Comparison of ENCODE assay signal across 8 mouse cellular contexts in the genomic region with DNA sequence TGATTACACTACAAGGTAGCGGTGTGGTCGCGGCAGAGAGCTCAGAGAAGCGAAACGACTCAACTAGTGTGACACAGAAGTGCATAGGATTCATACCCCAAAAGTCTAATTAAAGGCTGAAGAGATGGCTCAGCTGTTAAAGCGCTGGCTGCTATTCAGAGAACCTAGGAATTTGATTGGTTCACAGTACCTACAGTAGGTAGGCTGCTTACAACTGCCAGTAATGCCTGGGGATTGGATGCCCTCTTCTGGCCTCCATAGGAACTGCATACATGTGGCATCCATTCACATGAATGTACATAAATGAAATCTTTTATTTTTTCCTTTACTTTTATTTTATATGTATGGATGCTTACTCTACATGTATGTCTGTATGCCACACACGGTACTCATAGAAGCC. TPM values are rescaled to one million over a fixed set of nuclear protein-coding genes. Genes with fewer than 3 reads are reported as not detected.
DNase-seq lines count a peak whose midpoint lies in the region; ATAC-seq and TF ChIP-seq lines count a peak whose summit lies in the region.

No protein-coding gene starts in this region.

- no peaks in the 10 kb centered on the region for H3K36me3 ChIP-seq in forebrain, embryonic 12.5 days (replicated peaks)
- H3K36me3 ChIP-seq in forebrain, embryonic 13.5 days (ENCODE audit: poor library complexity, severe bottlenecking) = 0 out of 2 replicates have a peak, but pooled peaks cover 4% of the 10 kb centered on the region
- H3K36me3 ChIP-seq in lung, postnatal 0 days (ENCODE audit: insufficient read depth, low read length) = no peaks in the 10 kb centered on the region

- no peaks in the 10 kb centered on the region for H3K9me3 ChIP-seq in forebrain, embryonic 12.5 days
- H3K9me3 ChIP-seq in forebrain, embryonic 13.5 days (replicated peaks) = no peaks in the 10 kb centered on the region
- no peaks in the 10 kb centered on the region for H3K9me3 ChIP-seq in lung, postnatal 0 days (ENCODE audit: low read length)

- WGBS in forebrain, embryonic 12.5 days = 26% methylated on average over 7 of the region's 7 CpGs
- WGBS in forebrain, embryonic 13.5 days = 39% methylated on average over 7 of the region's 7 CpGs
- 28% methylated on average over 7 of the region's 7 CpGs for WGBS in lung, postnatal 0 days

- ATAC-seq in forebrain, embryonic 12.5 days (ENCODE audit: low FRiP score) = peak; percentile 33; the same call in 1 of the 2 replicates
- ATAC-seq in forebrain, embryonic 13.5 days = no peak
- peak; percentile 27; the same call in 1 of the 2 replicates for ATAC-seq in lung, postnatal 0 days

- H3K27me3 ChIP-seq in forebrain, embryonic 12.5 days = peaks cover 44% of the 10 kb centered on the region
- H3K27me3 ChIP-seq in forebrain, embryonic 13.5 days = peaks cover 43% of the 10 kb centered on the region
- H3K27me3 ChIP-seq in lung, postnatal 0 days (replicated peaks; ENCODE audit: insufficient read depth, low read length) = 0 out of 2 replicates have a peak, but pooled peaks cover 11% of the 10 kb centered on the region

- no peak overlapping the region for H3K9ac ChIP-seq in forebrain, embryonic 12.5 days
- H3K9ac ChIP-seq in forebrain, embryonic 13.5 days = no peak overlapping the region
- H3K9ac ChIP-seq in lung, postnatal 0 days (replicated peaks; ENCODE audit: low read depth) = no peak overlapping the region

- no peak overlapping the region for H3K27ac ChIP-seq in forebrain, embryonic 12.5 days
- H3K27ac ChIP-seq in forebrain, embryonic 13.5 days = no peak overlapping the region
- no peak overlapping the region for H3K27ac ChIP-seq in lung, postnatal 0 days (ENCODE audit: low read length)

- peaks cover 13% of the 10 kb centered on the region for H3K4me1 ChIP-seq in forebrain, embryonic 12.5 days
- peaks cover 13% of the 10 kb centered on the region for H3K4me1 ChIP-seq in forebrain, embryonic 13.5 days
- H3K4me1 ChIP-seq in lung, postnatal 0 days (ENCODE audit: insufficient read depth, low read depth, low read length) = no peaks in the 10 kb centered on the region

- TF ChIP-seq EP300 in lung, postnatal 0 days (IDR thresholded peaks at IDR 0.05) = no peak

- no peak overlapping the region for H3K4me3 ChIP-seq in forebrain, embryonic 12.5 days (replicated peaks)
- H3K4me3 ChIP-seq in forebrain, embryonic 13.5 days = no peak overlapping the region
- no peak overlapping the region for H3K4me3 ChIP-seq in lung, postnatal 0 days (ENCODE audit: low read depth, low read length)

- no peak overlapping the region for H3K4me2 ChIP-seq in forebrain, embryonic 12.5 days
- H3K4me2 ChIP-seq in forebrain, embryonic 13.5 days = no peak overlapping the region
- no peak overlapping the region for H3K4me2 ChIP-seq in lung, postnatal 0 days (replicated peaks; ENCODE audit: low read depth, low read length)

- peak; percentile 88 for TF ChIP-seq CTCF in lung, postnatal 0 days (IDR thresholded peaks at IDR 0.05)

- DNase-seq in urinary bladder, postnatal 25 days (ENCODE audit: low spot score) = peak; percentile 53
- DNase-seq in urinary bladder, postnatal 10 days (ENCODE audit: low spot score) = no peak
- DNase-seq in cerebellum, postnatal 14 days = peak; percentile 72 to 79
- peak; percentile 71 to 83 for DNase-seq in kidney, adult 8-10 months
- DNase-seq in lung, postnatal 0 days (ENCODE audit: low spot score) = peak; percentile 57
- peak; percentile 63 to 79 for DNase-seq in spleen, postnatal 4 days (ENCODE audit: low spot score in 2 of 2)

RNA-seq across cellular contexts. Expression of a gene that starts 3.7 kb away (rescaled TPM):
- polyA plus RNA-seq in forebrain, embryonic 12.5 days (2016; fragmentation: Nextera tagmentation; extraction: Ambion mirVana) = 0.63 and 0.79 TPM in 2 replicates
- 0.55 TPM in 1 of 2 replicates, not detected in the other for polyA plus RNA-seq in forebrain, embryonic 13.5 days (2015; fragmentation: Nextera tagmentation; extraction: Ambion mirVana)
- polyA plus RNA-seq in lung, postnatal 0 days (2015; fragmentation: Nextera tagmentation; extraction: Ambion mirVana) = 3.2 and 5.4 TPM in 2 replicates

RNA-seq across cellular contexts. Expression of a gene that starts 33.1 kb away (rescaled TPM):
- polyA plus RNA-seq in forebrain, embryonic 12.5 days (2016; fragmentation: Nextera tagmentation; extraction: Ambion mirVana) = 0.26 and 0.27 TPM in 2 replicates
- polyA plus RNA-seq in forebrain, embryonic 13.5 days (2015; fragmentation: Nextera tagmentation; extraction: Ambion mirVana) = 0.15 and 0.45 TPM in 2 replicates
- 4.4 and 5.2 TPM in 2 replicates for polyA plus RNA-seq in lung, postnatal 0 days (2015; fragmentation: Nextera tagmentation; extraction: Ambion mirVana)

RNA-seq across cellular contexts. Expression of a gene that starts 42.2 kb away (rescaled TPM):
- polyA plus RNA-seq in forebrain, embryonic 12.5 days (2016; fragmentation: Nextera tagmentation; extraction: Ambion mirVana) = 357 and 369 TPM in 2 replicates
- polyA plus RNA-seq in forebrain, embryonic 13.5 days (2015; fragmentation: Nextera tagmentation; extraction: Ambion mirVana) = 346 and 367 TPM in 2 replicates
- polyA plus RNA-seq in lung, postnatal 0 days (2015; fragmentation: Nextera tagmentation; extraction: Ambion mirVana) = 107 and 109 TPM in 2 replicates

RNA-seq across cellular contexts. Expression of a gene that starts 45.8 kb away (rescaled TPM):
- 326 and 351 TPM in 2 replicates for polyA plus RNA-seq in forebrain, embryonic 12.5 days (2016; fragmentation: Nextera tagmentation; extraction: Ambion mirVana)
- polyA plus RNA-seq in forebrain, embryonic 13.5 days (2015; fragmentation: Nextera tagmentation; extraction: Ambion mirVana) = 140 and 149 TPM in 2 replicates
- polyA plus RNA-seq in lung, postnatal 0 days (2015; fragmentation: Nextera tagmentation; extraction: Ambion mirVana) = 207 and 220 TPM in 2 replicates
